Mouse (Mus musculus): ENCODE results near the gene Tbc1d24.
"Not testable (repeated sequence)": the region's sequence is repeated elsewhere in the genome, so short reads cannot be mapped to it uniquely, and the experiment has no call there.

Tbc1d24 gene

DNA sequence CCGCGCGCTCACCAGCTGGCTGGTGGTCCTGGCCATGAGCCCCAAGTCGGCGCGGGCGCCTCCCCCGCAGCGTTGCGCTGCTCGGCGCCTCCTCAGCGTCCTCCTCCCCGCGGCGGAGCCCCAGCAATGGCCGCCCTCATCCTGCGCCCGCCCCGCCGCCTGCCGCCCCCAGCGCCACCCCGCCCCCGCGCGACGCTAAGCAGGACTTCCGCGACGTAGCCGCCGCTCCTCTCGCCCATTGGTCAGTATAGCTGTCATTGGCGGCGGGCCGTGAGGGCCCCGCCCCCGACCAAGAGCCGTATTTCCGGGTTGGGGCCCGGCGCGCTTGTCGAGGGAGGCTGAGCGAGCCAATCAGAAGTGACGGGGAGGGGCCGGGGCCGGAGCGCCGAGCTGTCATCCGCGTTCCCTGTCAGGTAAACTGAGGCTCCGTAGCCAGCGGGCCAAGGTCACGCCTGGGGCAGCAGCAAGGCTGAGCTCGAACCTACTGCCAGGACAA lies 63.9 kb downstream of the Tbc1d24 start:
- DNase-seq, result peak; percentile 98

DNA sequence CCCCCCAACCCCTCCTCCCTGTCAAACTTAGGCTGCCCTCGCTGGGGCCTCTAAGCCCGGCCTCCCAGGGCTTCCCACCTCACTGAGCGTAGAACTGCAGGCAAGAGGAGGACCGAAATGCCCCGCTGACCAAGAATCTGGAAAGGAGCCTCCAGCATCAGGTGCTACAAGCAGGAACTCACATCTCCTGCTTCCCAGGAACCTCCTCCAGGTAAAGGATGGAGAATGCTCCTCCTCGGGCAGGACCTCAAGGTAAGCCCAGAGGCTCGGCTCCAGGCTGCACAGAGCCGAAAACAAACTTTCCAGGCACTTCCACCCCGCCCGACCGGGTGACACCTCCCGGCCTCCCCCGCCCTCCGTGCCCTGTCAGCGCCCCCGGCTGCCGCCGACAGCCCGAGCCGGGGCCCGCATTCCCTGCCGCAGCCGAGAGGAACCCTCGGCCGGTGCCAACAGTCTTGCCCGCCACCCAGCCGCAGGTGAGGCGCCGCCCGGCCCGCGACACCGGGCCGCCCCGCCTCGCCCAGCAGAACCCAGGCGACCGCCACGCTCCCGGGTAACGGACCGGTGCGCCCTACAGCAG lies 64.4 kb downstream of the Tbc1d24 start:
- DNase-seq, result peak; percentile 61

DNA sequence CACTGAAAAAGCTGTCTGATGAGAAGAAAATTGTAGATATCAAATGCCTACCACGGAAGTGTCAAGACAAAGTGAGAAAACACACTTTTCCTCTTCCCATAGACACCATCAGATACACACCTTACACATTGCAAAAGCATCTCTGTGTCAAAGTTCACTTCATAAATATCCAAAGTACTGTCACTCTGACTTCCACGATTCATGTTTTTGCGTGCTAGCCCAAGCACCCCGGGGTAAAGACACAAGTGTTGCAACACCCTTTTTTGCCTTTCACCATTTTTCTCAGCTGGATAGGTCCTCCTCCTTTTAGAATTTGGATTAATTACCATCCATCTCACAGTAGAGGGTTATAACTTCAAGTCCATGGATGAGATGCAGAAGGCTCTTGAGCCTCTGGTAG lies 65.4 kb downstream of the Tbc1d24 start:
- DNase-seq, result no peak

DNA sequence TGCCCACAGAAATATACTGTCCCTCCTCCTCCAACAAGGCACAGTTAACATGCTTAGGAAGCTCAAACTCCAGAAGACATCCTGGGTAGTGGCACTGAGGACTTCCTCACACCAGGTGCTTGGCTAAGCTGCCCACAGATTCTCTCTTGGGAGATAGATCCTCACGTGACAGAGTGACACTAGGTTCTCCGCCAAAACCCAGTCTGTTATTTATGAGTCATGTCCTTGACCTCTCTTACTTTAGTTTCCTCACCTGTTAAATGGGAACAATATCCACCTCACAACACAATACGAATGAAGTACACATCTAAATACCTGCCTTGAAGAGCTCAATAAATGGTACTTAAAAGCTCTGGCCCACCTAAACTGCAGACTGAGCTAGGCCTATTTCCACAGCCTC lies 66.1 kb downstream of the Tbc1d24 start:
- DNase-seq, result no peak

DNA sequence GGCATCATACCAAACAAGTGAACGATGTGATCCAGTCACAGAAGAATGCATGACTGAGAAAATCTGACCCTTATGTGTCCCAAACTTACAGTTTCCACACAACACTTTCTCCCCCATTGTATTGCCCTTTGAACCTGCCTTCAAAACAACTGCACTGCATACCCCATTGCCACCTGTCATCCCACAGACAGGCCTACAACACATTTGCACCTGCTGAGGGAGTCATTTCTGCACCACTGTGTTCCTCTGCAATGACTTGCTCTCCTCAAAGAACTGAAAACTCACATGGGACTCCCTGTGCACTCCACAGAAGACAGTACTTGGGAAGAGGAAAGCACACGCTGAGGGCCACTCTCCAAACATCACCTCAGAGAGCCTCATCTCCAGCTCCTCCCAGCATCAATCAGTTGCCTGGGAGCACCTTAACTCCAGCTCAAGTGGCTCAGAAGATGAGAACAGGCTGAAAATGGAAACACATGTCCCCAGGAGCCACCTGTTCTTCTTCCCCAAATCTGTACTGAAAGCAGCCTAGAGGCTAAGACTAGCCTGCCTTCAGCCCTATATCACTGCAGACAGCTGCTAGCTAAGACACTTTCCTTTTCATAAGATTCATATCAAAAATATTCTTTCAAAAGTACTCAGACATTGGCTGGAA lies 68.0 kb downstream of the Tbc1d24 start:
- DNase-seq, result no peak

DNA sequence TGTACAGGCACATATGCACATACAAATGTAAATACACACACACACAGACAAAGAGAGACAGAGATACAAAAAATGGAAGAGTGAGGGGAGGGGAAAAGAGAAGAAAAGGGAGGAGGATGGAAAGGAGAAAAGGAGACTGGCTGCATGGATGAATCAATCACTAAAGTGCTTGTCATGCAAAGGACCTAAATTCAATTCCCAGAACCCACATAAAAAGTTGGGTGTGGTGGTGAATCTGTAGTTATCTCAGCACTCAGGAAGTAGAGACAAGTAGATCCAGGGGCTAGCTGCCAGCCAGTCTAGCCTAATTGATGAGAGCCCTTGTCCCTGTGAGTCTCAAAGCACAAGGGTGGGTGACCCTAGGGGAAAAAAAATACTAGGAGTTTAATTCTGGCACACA lies 71.3 kb downstream of the Tbc1d24 start:
- DNase-seq, result no peak

DNA sequence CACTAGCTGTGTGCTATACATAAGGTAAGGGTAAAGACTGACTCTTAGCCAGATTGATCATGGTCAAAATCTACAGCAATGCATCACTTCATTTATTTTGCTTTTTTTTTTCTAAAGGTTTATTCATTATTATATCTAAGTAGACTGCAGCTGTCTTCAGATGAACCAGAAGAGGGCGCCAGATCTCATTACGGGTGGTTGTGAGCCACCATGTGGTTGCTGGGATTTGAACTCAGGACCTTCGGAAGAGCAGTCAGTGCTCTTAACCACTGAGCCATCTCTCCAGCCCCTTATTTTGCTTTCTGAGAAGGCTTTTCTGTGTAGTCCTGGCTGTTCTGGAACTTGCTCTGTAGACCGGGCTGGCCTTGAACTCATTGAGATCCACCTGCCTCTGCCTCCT lies 72.4 kb downstream of the Tbc1d24 start:
- not testable (repeated sequence) for DNase-seq

DNA sequence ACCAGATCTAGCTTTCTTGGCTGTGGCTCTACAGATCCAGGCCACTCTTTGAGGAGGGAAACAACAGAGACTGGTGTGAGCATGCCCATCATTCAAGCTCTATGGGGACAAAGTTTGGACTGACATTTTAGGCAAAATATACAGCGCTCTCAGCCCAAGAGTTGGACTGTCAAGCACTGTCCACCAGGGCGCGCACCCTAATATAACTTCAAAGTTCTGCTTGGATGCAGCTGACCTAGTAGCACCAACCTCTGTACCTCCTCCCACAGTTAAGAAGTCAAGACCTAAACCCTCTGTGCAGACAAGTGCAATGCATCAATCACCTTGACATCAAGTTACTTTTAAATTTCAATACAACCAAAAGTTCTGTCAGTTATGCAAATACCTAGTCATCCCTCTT lies 73.8 kb downstream of the Tbc1d24 start:
- DNase-seq, result no peak

DNA sequence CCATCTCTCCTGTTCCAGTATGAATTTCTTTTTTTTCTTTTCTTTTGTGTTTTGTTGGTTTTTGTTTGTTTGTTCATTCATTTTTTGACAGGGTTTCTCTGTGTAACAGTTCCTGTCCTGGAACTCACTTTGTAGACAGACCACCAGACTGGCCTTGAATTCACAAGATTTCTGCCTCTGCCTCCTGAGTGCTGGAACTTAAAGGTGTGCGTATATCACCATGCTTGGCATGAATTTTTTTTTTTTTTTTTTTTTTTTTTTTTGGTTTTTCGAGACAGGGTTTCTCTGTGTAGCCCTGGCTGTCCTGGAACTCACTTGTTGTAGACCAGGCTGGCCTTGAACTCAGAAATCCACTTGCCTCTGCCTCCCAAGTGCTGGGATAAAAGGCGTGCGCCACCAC lies 76.1 kb downstream of the Tbc1d24 start:
- not testable (repeated sequence) for DNase-seq

DNA sequence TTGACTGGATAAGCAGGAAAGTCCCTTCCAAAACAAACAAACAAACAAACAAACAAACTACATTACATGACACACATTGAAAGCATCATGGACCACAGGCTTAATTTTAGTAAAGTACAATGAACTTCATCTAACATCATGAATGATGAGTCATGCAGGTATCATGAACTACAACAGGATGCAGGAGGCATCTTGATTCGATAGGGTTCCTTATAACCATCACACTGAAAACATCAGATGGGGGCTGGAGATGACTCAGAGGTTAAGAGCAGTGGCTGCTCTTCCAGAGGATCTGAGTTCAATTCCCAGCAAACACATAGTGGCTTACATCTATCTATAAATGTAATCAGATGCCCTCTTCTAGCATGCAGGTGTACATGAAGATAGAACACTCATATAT lies 77.8 kb downstream of the Tbc1d24 start:
- DNase-seq, result no peak

DNA sequence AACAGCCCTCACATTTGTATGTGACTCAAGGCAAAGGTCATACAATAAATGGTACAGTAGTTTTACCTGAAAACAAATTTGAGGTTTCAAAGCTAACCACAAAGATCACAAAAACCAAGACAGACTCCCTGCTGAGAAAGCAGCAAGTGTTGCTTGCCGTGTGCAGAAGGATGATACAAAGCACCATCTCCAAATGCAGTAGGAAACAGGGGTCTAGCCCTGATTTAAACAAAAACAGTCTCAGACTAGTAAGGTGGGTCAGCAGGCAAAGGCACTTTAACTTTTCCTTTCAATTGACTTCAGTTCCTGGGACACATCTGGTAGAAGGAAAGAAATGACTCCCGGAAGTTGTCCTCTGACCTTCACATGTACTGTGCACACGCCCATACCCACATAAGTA lies 78.6 kb downstream of the Tbc1d24 start:
- no peak for DNase-seq

All from liver (tissue).